Mouse (Mus musculus): Measurements from ENCODE around the gene Upp2. TPM values are rescaled to one million over a fixed set of nuclear protein-coding genes. Genes with fewer than 3 reads are reported as not detected.

Upp2 gene
- polyA plus RNA-seq, 1 experiment from 2014 or later = 45.7 TPM

- Histone ChIP-seq H3K9me3 (ENCODE audit: low read length) (no peaks in the 10 kb centered on the region), H3K9ac (replicated peaks) (no peak overlapping the region), H3K27ac (ENCODE audit: low read depth) (no peak overlapping the region), H3K27me3 (ENCODE audit: insufficient read depth, low read length) (no peaks in the 10 kb centered on the region), H3K36me3 (replicated peaks; ENCODE audit: insufficient read depth, low read length) (no peaks in the 10 kb centered on the region), H3K4me2 (ENCODE audit: low read depth, low read length) (no peak overlapping the region), H3K4me1 (ENCODE audit: insufficient read depth) (no peaks in the 10 kb centered on the region), H3K4me3 (ENCODE audit: low read depth, low read length) (no peak overlapping the region)
- TF ChIP-seq EP300 (IDR thresholded peaks at IDR 0.05; ENCODE audit: low read depth) (no peak), CTCF (IDR thresholded peaks at IDR 0.05; ENCODE audit: low read depth) (no peak)
- ATAC-seq (no peak), DNase-seq (no peak)
- 83% methylated on average over 3 of the region's 3 CpGs for WGBS (ENCODE audit: insufficient replicate concordance)
Measured at GRCm38 (mm10) chr2:58613720-58614119, 46.6 kb downstream of the Upp2 start.

- 95% methylated on average over 8 of the region's 8 CpGs for WGBS (ENCODE audit: insufficient replicate concordance)
- no peaks in the 10 kb centered on the region for H3K4me1 ChIP-seq (ENCODE audit: insufficient read depth)
- no peak for ATAC-seq
- no peak overlapping the region for H3K4me2 ChIP-seq (ENCODE audit: low read depth, low read length)
- no peak for DNase-seq
- no peak overlapping the region for H3K4me3 ChIP-seq (ENCODE audit: low read depth, low read length)
- H3K9ac ChIP-seq (replicated peaks) = no peak overlapping the region
- H3K9me3 ChIP-seq (ENCODE audit: low read length) = no peaks in the 10 kb centered on the region
- no peak overlapping the region for H3K27ac ChIP-seq (ENCODE audit: low read depth)
- H3K36me3 ChIP-seq (replicated peaks; ENCODE audit: insufficient read depth, low read length) = no peaks in the 10 kb centered on the region
- TF ChIP-seq CTCF (IDR thresholded peaks at IDR 0.05; ENCODE audit: low read depth) (0 out of 2 replicates have a peak, but pooled peaks have one; percentile 22), EP300 (IDR thresholded peaks at IDR 0.05; ENCODE audit: low read depth) (no peak)
- no peaks in the 10 kb centered on the region for H3K27me3 ChIP-seq (ENCODE audit: insufficient read depth, low read length)
Measured at GRCm38 (mm10) chr2:58614851-58615250, 47.8 kb downstream of the Upp2 start.

- DNase-seq (no peak), ATAC-seq (no peak)
- Histone ChIP-seq H3K36me3 (replicated peaks; ENCODE audit: insufficient read depth, low read length) (no peaks in the 10 kb centered on the region), H3K27ac (ENCODE audit: low read depth) (no peak overlapping the region), H3K9me3 (ENCODE audit: low read length) (no peaks in the 10 kb centered on the region), H3K4me2 (ENCODE audit: low read depth, low read length) (no peak overlapping the region), H3K9ac (replicated peaks) (no peak overlapping the region), H3K27me3 (ENCODE audit: insufficient read depth, low read length) (no peaks in the 10 kb centered on the region), H3K4me1 (ENCODE audit: insufficient read depth) (no peaks in the 10 kb centered on the region), H3K4me3 (ENCODE audit: low read depth, low read length) (no peak overlapping the region)
- WGBS (ENCODE audit: insufficient replicate concordance) = 78% methylated on average over 5 of the region's 5 CpGs
- TF ChIP-seq CTCF (IDR thresholded peaks at IDR 0.05; ENCODE audit: low read depth) = no peak
- no peak for TF ChIP-seq EP300 (IDR thresholded peaks at IDR 0.05; ENCODE audit: low read depth)
Measured at GRCm38 (mm10) chr2:58615766-58616165, 48.7 kb downstream of the Upp2 start.

GRCm38 (mm10) chr2:58625186-58625585, 58.1 kb downstream of the Upp2 start:
- Histone ChIP-seq H3K36me3 (replicated peaks; ENCODE audit: insufficient read depth, low read length) (no peaks in the 10 kb centered on the region), H3K27me3 (ENCODE audit: insufficient read depth, low read length) (no peaks in the 10 kb centered on the region), H3K4me2 (ENCODE audit: low read depth, low read length) (no peak overlapping the region), H3K9ac (replicated peaks) (no peak overlapping the region), H3K4me3 (ENCODE audit: low read depth, low read length) (no peak overlapping the region), H3K4me1 (ENCODE audit: insufficient read depth) (no peaks in the 10 kb centered on the region), H3K9me3 (ENCODE audit: low read length) (no peaks in the 10 kb centered on the region), H3K27ac (ENCODE audit: low read depth) (no peak overlapping the region)
- DNase-seq (no peak), ATAC-seq (no peak)
- TF ChIP-seq CTCF (IDR thresholded peaks at IDR 0.05; ENCODE audit: low read depth) (no peak), EP300 (IDR thresholded peaks at IDR 0.05; ENCODE audit: low read depth) (no peak)
- WGBS (ENCODE audit: insufficient replicate concordance) = 80% methylated on average over 12 of the region's 12 CpGs

- TF ChIP-seq EP300 (IDR thresholded peaks at IDR 0.05; ENCODE audit: low read depth) = no peak
- TF ChIP-seq CTCF (IDR thresholded peaks at IDR 0.05; ENCODE audit: low read depth) = no peak
- H3K9me3 ChIP-seq (ENCODE audit: low read length) = no peaks in the 10 kb centered on the region
- H3K9ac ChIP-seq (replicated peaks) = no peak overlapping the region
- no peak overlapping the region for H3K27ac ChIP-seq (ENCODE audit: low read depth)
- ATAC-seq (no peak), DNase-seq (no peak)
- H3K4me1 ChIP-seq (ENCODE audit: insufficient read depth) = no peaks in the 10 kb centered on the region
- H3K4me2 ChIP-seq (ENCODE audit: low read depth, low read length) = no peak overlapping the region
- WGBS (ENCODE audit: insufficient replicate concordance) = 59% methylated on average over 2 of the region's 2 CpGs
- no peak overlapping the region for H3K4me3 ChIP-seq (ENCODE audit: low read depth, low read length)
- H3K36me3 ChIP-seq (replicated peaks; ENCODE audit: insufficient read depth, low read length) = no peaks in the 10 kb centered on the region
- H3K27me3 ChIP-seq (ENCODE audit: insufficient read depth, low read length) = no peaks in the 10 kb centered on the region
Measured at GRCm38 (mm10) chr2:58625681-58626080, 58.6 kb downstream of the Upp2 start.

GRCm38 (mm10) chr2:58626136-58626769, 59.2 kb downstream of the Upp2 start:
- Histone ChIP-seq H3K27me3 (ENCODE audit: insufficient read depth, low read length) (no peaks in the 10 kb centered on the region), H3K4me3 (ENCODE audit: low read depth, low read length) (no peak overlapping the region), H3K9me3 (ENCODE audit: low read length) (no peaks in the 10 kb centered on the region), H3K27ac (ENCODE audit: low read depth) (no peak overlapping the region), H3K36me3 (replicated peaks; ENCODE audit: insufficient read depth, low read length) (no peaks in the 10 kb centered on the region), H3K9ac (replicated peaks) (no peak overlapping the region), H3K4me1 (ENCODE audit: insufficient read depth) (no peaks in the 10 kb centered on the region), H3K4me2 (ENCODE audit: low read depth, low read length) (no peak overlapping the region)
- ATAC-seq = no peak
- WGBS (ENCODE audit: insufficient replicate concordance) = 52% methylated on average over 8 of the region's 8 CpGs
- DNase-seq = no peak
- no peak for TF ChIP-seq EP300 (IDR thresholded peaks at IDR 0.05; ENCODE audit: low read depth)
- TF ChIP-seq CTCF (IDR thresholded peaks at IDR 0.05; ENCODE audit: low read depth) = no peak

Measured in liver, postnatal 0 days (tissue).